Mouse (Mus musculus) erythroid progenitor cell, adult 5-6 weeks (primary cell): Measurements from ENCODE around the gene Krt5. TPM values are rescaled to one million over a fixed set of nuclear protein-coding genes. Genes with fewer than 3 reads are reported as not detected.

ENCODE experiments used
- total RNA-seq, 2 experiments: library from RNA; stranded (forward) in 1 of 2; stranded (reverse) in 1 of 2; fragments of 150-400 nt in 1 of 2; fragments of 186-747, 209-891 nt in 1 of 2; gene quantifications; 2 replicates each; pipeline versions ENCODE4 v1.2.3 to v1.2.4; 2015 to 2017; ENCODE audit warnings: low replicate concordance in 2 of 2

Krt5 gene
- total RNA-seq, 2 experiments from 2014 or later = not detected

Other genes with a start within 250 kb of the Krt5 start
- 0.84 TPM in 1 of 2 replicates, not detected in the other for gene Krt81, start 249.1 kb downstream of the Krt5 start, total RNA-seq (2015; ENCODE audit: low replicate concordance)
- gene Krt81, start 249.1 kb downstream of the Krt5 start, total RNA-seq (2017; ENCODE audit: low replicate concordance) = not detected in 2 replicates
- gene Krt86, start 239.4 kb downstream of the Krt5 start, total RNA-seq (2015; ENCODE audit: low replicate concordance) = not detected in 2 replicates
- not detected in 2 replicates for gene Krt86, start 239.4 kb downstream of the Krt5 start, total RNA-seq (2017; ENCODE audit: low replicate concordance)
- not detected in 2 replicates for gene Krt83, start 221.4 kb downstream of the Krt5 start, total RNA-seq (2015; ENCODE audit: low replicate concordance)
- gene Krt83, start 221.4 kb downstream of the Krt5 start, total RNA-seq (2017; ENCODE audit: low replicate concordance) = not detected in 2 replicates
- not detected in 2 replicates for gene Gm49425, start 195.6 kb downstream of the Krt5 start, total RNA-seq (2015; ENCODE audit: low replicate concordance)
- gene Gm49425, start 195.6 kb downstream of the Krt5 start, total RNA-seq (2017; ENCODE audit: low replicate concordance) = not detected in 2 replicates
- not detected in 2 replicates for gene Krt84, start 180.1 kb downstream of the Krt5 start, total RNA-seq (2015; ENCODE audit: low replicate concordance)
- not detected in 2 replicates for gene Krt84, start 180.1 kb downstream of the Krt5 start, total RNA-seq (2017; ENCODE audit: low replicate concordance)
- not detected in 2 replicates for gene Krt82, start 162.2 kb downstream of the Krt5 start, total RNA-seq (2015; ENCODE audit: low replicate concordance)
- gene Krt82, start 162.2 kb downstream of the Krt5 start, total RNA-seq (2017; ENCODE audit: low replicate concordance) = not detected in 2 replicates
- gene Krt90, start 149.9 kb downstream of the Krt5 start, total RNA-seq (2015; ENCODE audit: low replicate concordance) = not detected in 2 replicates
- gene Krt90, start 149.9 kb downstream of the Krt5 start, total RNA-seq (2017; ENCODE audit: low replicate concordance) = not detected in 2 replicates
- gene Krt75, start 139.0 kb downstream of the Krt5 start, total RNA-seq (2015; ENCODE audit: low replicate concordance) = not detected in 2 replicates
- gene Krt75, start 139.0 kb downstream of the Krt5 start, total RNA-seq (2017; ENCODE audit: low replicate concordance) = not detected in 2 replicates
- not detected in 2 replicates for gene Gm5414, start 84.7 kb downstream of the Krt5 start, total RNA-seq (2015; ENCODE audit: low replicate concordance)
- not detected in 2 replicates for gene Gm5414, start 84.7 kb downstream of the Krt5 start, total RNA-seq (2017; ENCODE audit: low replicate concordance)
- gene Gm5478, start 65.5 kb downstream of the Krt5 start, total RNA-seq (2015; ENCODE audit: low replicate concordance) = not detected in 2 replicates
- not detected in 2 replicates for gene Gm5478, start 65.5 kb downstream of the Krt5 start, total RNA-seq (2017; ENCODE audit: low replicate concordance)
- not detected in 2 replicates for gene Krt6b, start 32.6 kb downstream of the Krt5 start, total RNA-seq (2015; ENCODE audit: low replicate concordance)
- not detected in 2 replicates for gene Krt6b, start 32.6 kb downstream of the Krt5 start, total RNA-seq (2017; ENCODE audit: low replicate concordance)
- not detected in 2 replicates for gene Krt6a, start 18.6 kb downstream of the Krt5 start, total RNA-seq (2015; ENCODE audit: low replicate concordance)
- gene Krt6a, start 18.6 kb downstream of the Krt5 start, total RNA-seq (2017; ENCODE audit: low replicate concordance) = not detected in 2 replicates
- not detected in 2 replicates for gene Krt71, start 30.2 kb upstream of the Krt5 start, total RNA-seq (2015; ENCODE audit: low replicate concordance)
- gene Krt71, start 30.2 kb upstream of the Krt5 start, total RNA-seq (2017; ENCODE audit: low replicate concordance) = not detected in 2 replicates
- gene Krt72, start 73.6 kb upstream of the Krt5 start, total RNA-seq (2015; ENCODE audit: low replicate concordance) = not detected in 2 replicates
- gene Krt72, start 73.6 kb upstream of the Krt5 start, total RNA-seq (2017; ENCODE audit: low replicate concordance) = not detected in 2 replicates
- not detected in 2 replicates for gene Krt73, start 89.4 kb upstream of the Krt5 start, total RNA-seq (2015; ENCODE audit: low replicate concordance)
- not detected in 2 replicates for gene Krt73, start 89.4 kb upstream of the Krt5 start, total RNA-seq (2017; ENCODE audit: low replicate concordance)
- gene Krt2, start 105.3 kb upstream of the Krt5 start, total RNA-seq (2015; ENCODE audit: low replicate concordance) = not detected in 2 replicates
- not detected in 2 replicates for gene Krt2, start 105.3 kb upstream of the Krt5 start, total RNA-seq (2017; ENCODE audit: low replicate concordance)
- gene Krt1, start 137.9 kb upstream of the Krt5 start, total RNA-seq (2015; ENCODE audit: low replicate concordance) = not detected in 2 replicates
- gene Krt1, start 137.9 kb upstream of the Krt5 start, total RNA-seq (2017; ENCODE audit: low replicate concordance) = not detected in 2 replicates
- gene Krt77, start 156.8 kb upstream of the Krt5 start, total RNA-seq (2015; ENCODE audit: low replicate concordance) = not detected in 2 replicates
- gene Krt77, start 156.8 kb upstream of the Krt5 start, total RNA-seq (2017; ENCODE audit: low replicate concordance) = not detected in 2 replicates
- gene Krt76, start 180.0 kb upstream of the Krt5 start, total RNA-seq (2015; ENCODE audit: low replicate concordance) = not detected in 2 replicates
- gene Krt76, start 180.0 kb upstream of the Krt5 start, total RNA-seq (2017; ENCODE audit: low replicate concordance) = not detected in 2 replicates
- not detected in 2 replicates for gene Krt4, start 211.8 kb upstream of the Krt5 start, total RNA-seq (2015; ENCODE audit: low replicate concordance)
- gene Krt4, start 211.8 kb upstream of the Krt5 start, total RNA-seq (2017; ENCODE audit: low replicate concordance) = not detected in 2 replicates
- gene Krt79, start 227.4 kb upstream of the Krt5 start, total RNA-seq (2015; ENCODE audit: low replicate concordance) = not detected in 2 replicates
- gene Krt79, start 227.4 kb upstream of the Krt5 start, total RNA-seq (2017; ENCODE audit: low replicate concordance) = not detected in 2 replicates
- gene Krt78, start 241.4 kb upstream of the Krt5 start, total RNA-seq (2015; ENCODE audit: low replicate concordance) = not detected in 2 replicates
- not detected in 2 replicates for gene Krt78, start 241.4 kb upstream of the Krt5 start, total RNA-seq (2017; ENCODE audit: low replicate concordance)